ENCODE assay signal across 20 mouse cellular contexts in the genomic region with DNA sequence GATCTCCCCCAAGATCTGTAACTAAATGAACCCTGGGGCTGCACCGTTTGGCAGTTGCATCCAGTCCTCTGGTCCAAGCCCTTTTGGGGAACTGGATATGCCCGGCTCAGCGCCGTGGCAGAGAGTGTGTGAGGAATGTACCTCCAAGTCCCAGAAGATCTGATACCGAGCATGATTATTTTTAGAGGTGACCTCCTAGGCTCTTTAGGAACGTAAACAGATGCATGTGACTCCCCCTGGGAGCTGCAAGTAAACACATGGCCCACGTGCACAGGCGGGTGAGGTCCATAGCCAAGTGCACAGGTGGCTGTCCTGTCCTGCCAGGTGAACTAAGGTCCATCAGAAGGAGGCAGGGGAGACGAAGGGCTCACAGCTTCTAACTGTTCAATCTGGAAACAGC.
A peak's percentile ranks its signal among the peaks of the same experiment; 100 is the strongest.
DNase-seq lines count a peak whose midpoint lies in the region; ATAC-seq and TF ChIP-seq lines count a peak whose summit lies in the region.
"Had no signal": no experiment of that assay in that cellular context is flagged by ENCODE, and none has a peak within 500 bp of the region (broad histone marks: within the 10 kb centered on the region; RNA-seq: fewer than 3 reads in every experiment).

No protein-coding gene starts in this region.

- no peak overlapping the region for H3K4me3 ChIP-seq in gastrocnemius, adult 2 months
- no peak overlapping the region for H3K4me3 ChIP-seq in intestine, postnatal 0 days (ENCODE audit: low read depth, low read length)
- H3K4me3 ChIP-seq: forebrain, embryonic 13.5 days; heart, embryonic 10.5 days; liver, embryonic 15.5 days; midbrain, embryonic 10.5 days had no signal

- WGBS in intestine, postnatal 0 days = 64% methylated on average over 9 of the region's 9 CpGs

- no peak overlapping the region for H3K9ac ChIP-seq in intestine, postnatal 0 days (ENCODE audit: low read depth, low read length)
- H3K9ac ChIP-seq: forebrain, embryonic 13.5 days; liver, embryonic 15.5 days had no signal

- peaks cover 3% of the 10 kb centered on the region; the same call in 1 of the 2 replicates for H3K9me3 ChIP-seq in intestine, postnatal 0 days (ENCODE audit: control insufficient read depth)
- H3K9me3 ChIP-seq: liver, embryonic 15.5 days had no signal

- intact Hi-C loops in gastrocnemius, adult 2 months (cut with DNase I) = loop anchor here (5.0 kb wide), 2 partner anchors 47 to 107 kb away; a partner anchor contains a TSS

- no peak for TF ChIP-seq CTCF in gastrocnemius, adult 2 months (IDR thresholded peaks at IDR 0.05)
- no peak for TF ChIP-seq CTCF in intestine, postnatal 0 days (IDR thresholded peaks at IDR 0.05; ENCODE audit: low read depth)

- H3K27ac ChIP-seq in gastrocnemius, adult 2 months = peak overlapping the region; percentile 84
- no peak overlapping the region for H3K27ac ChIP-seq in intestine, postnatal 0 days (ENCODE audit: low read depth, low read length)
- H3K27ac ChIP-seq: forebrain, embryonic 13.5 days; heart, embryonic 10.5 days; kidney, postnatal 0 days; liver, embryonic 15.5 days; midbrain, embryonic 10.5 days had no signal

- ATAC-seq in intestine, postnatal 0 days = no peak
- ATAC-seq: activated CD4-positive, CD25-positive, alpha-beta regulatory T cell, adult 4 months; forebrain, embryonic 13.5 days; hindbrain, embryonic 16.5 days had no signal

- H3K36me3 ChIP-seq in intestine, postnatal 0 days (ENCODE audit: control insufficient read depth, insufficient read depth) = no peaks in the 10 kb centered on the region
- H3K36me3 ChIP-seq: heart, embryonic 10.5 days; liver, embryonic 15.5 days; midbrain, embryonic 10.5 days had no signal

- peak; percentile 1 for DNase-seq in cerebellum, adult 9-11 months
- no peak for DNase-seq in cerebellum, adult 11-12 months
- peak; percentile 19 for DNase-seq in R1 (ENCODE audit: low read depth, low spot score)
- peak; percentile 84 for DNase-seq in gastrocnemius, adult 2 months
- DNase-seq in kidney, postnatal 10 days = peak; percentile 25
- no peak for DNase-seq in lung, postnatal 10 days
- DNase-seq in frontal cortex, postnatal 10 days (ENCODE audit: low spot score in 2 of 2) = no peak
- DNase-seq: heart, postnatal 36 days; lung, postnatal 36 days; right cerebral cortex, adult 18-20 months; spleen, adult 18-20 months; thymus, adult 18-20 months had no signal

- no peaks in the 10 kb centered on the region for H3K4me1 ChIP-seq in intestine, postnatal 0 days (replicated peaks; ENCODE audit: control insufficient read depth, insufficient read depth, low read length)
- H3K4me1 ChIP-seq: forebrain, embryonic 13.5 days; heart, embryonic 10.5 days; liver, embryonic 15.5 days; midbrain, embryonic 10.5 days had no signal

- H3K4me2 ChIP-seq in intestine, postnatal 0 days (replicated peaks; ENCODE audit: low read depth) = no peak overlapping the region
- H3K4me2 ChIP-seq: forebrain, embryonic 13.5 days; liver, embryonic 15.5 days had no signal

- no peaks in the 10 kb centered on the region for H3K27me3 ChIP-seq in intestine, postnatal 0 days (replicated peaks; ENCODE audit: control insufficient read depth, insufficient read depth, low read length)
- H3K27me3 ChIP-seq: forebrain, embryonic 13.5 days; liver, embryonic 15.5 days had no signal

Comparison
In these comparisons a context has a peak if more than half of its experiments do, and no peak if none do; other contexts are left out.
1. DNase-seq: peak in cerebellum, adult 9-11 months (single experiment), R1 (single experiment), gastrocnemius, adult 2 months (single experiment) and kidney, postnatal 10 days (single experiment); none in cerebellum, adult 11-12 months (single experiment), lung, postnatal 10 days (single experiment) and frontal cortex, postnatal 10 days (0 of 2).